Mouse (Mus musculus) lung, postnatal 0 days (tissue): ENCODE measurements at regions not wholly inside any gene's neighbourhood (a gene's known extent, or its start where the extent isn't known, plus 50 kb on each side); places are given as distances from the start of the nearest gene placed in this dataset.

ENCODE experiments used
- CTCF ChIP-seq: IDR thresholded peaks from 2 replicates; pipeline ENCODE4 v1.5.1; 2016; ENCODE audit warnings: antibody characterized with exemption, mild to moderate bottlenecking
- EP300 ChIP-seq: IDR thresholded peaks from 2 replicates; pipeline ENCODE4 v1.6.1; 2016; ENCODE audit warnings: antibody characterized with exemption, mild to moderate bottlenecking, control low read depth

GRCm38 (mm10) chr14:102837602-102838001 is 144.8 kb downstream of the Kctd12 start:
- TF ChIP-seq CTCF (no peak), EP300 (no peak)
